Mouse (Mus musculus) retina, adult 2 months (tissue): ENCODE measurements around the gene Pogk.
A peak's percentile ranks its signal among the peaks of the same experiment; 100 is the strongest.

Experiments used
- DNase-seq: peaks from one replicate; pipeline ENCODE4 v3.0.0-alpha.2; 2012; ENCODE audit warnings: low read depth, low spot score

The Pogk gene

DNA sequence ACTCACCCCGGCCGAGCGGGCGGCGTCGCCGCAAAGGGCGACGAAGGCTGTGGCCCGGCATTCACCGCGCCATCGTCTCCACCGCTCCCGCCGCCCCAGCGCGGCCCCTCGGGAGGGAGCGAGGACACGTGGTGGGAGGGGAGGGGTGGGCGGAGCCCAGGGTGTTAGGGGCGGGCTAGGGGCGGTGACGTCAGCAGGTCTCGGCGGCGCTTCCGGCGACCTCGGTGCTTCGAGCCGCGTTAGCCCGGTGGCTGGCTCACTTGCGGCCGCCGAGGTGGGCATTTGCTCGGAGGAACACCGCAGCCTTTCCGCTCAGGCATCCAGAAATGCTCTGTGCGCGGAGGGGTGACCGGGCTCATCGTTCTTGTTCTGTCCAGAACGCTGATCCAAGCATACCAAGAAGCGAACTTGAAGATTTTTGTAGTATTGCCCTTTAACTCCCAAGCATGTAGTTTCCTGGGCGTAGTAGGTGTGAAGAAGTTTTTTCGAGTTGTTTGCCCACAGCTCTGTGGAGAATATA, at the start of gene Pogk:
Gene Pogk, minus strand, starts transcription at position 163 of the 520 bp plus-strand sequence.
- DNase-seq = peak; percentile 83

GRCm38 (mm10) chr1:166441992-166442391, 32.3 kb upstream of the Pogk start:
- DNase-seq = no peak

DNA sequence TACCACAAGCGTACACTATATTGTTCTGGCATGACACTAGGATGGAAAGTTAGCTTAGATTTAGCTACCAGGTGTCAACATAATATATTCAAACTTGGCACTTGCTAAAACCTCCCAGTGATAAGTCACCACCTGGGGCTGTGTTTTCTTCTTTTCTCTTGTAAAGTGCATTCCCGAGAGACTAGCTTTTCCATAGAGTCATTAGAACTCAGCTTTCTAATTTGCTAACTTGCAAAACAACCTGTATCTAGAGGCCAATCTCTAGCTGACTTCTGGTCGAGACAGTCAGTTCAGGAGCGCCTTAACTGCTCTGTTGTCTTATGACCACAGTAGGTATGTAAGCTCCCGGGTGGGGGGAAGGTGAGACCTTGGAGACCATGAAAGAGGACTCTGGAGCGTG, 29.8 kb upstream of the Pogk start:
- DNase-seq = no peak

- no peak for DNase-seq
Measured at GRCm38 (mm10) chr1:166429809-166430431, 20.3 kb upstream of the Pogk start.

GRCm38 (mm10) chr1:166429053-166429452, 19.4 kb upstream of the Pogk start:
- peak; percentile 13 for DNase-seq

- no peak for DNase-seq
Measured at GRCm38 (mm10) chr1:166412266-166412665, 2.6 kb upstream of the Pogk start.

DNA sequence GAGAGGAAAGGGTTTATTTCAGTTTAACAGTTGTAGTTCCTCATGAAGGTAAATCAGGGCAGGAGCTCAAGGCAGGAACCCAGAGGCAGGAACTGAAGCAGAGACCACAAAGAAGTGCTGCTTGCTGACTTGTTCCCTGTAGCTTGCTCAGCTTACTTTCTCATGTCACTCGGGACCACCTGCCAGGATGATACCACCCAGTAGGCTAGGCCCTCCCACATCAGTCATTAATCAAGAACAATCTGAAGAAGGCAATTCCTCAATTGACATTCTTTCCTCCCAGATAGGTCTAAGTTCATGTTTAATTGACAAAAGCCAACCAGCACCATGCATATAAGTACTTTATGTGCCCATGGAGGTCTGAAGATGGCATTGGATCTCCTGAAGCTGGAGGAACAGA, 1.9 kb upstream of the Pogk start:
- DNase-seq = no peak

DNA sequence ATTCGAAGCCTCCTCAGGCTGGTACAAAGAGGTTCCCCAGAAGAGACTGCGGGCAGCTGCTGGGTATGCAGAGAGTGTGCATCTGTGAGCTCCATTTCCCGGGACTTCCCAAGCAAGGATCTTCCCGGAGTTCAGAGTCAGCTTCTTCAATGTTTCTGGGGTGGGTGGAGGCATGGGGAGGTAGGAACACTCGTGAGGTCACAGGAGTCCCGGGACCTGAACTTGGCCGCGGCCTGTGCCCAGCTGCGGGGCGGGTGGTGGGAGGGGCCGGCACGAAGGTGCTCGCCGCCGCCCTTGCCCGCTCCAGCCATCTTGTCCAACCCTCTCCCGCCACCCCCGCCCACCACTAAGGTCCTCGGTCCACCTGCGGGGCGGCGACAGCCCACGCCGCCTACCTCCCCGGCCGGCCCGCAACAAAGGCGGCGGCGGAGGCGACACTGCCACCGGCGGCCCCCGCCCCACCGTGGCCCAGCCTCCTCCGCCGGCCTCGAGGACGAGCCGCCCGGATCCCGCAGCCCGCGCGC, 424 bp downstream of the Pogk start:
- peak; percentile 16 for DNase-seq

DNA sequence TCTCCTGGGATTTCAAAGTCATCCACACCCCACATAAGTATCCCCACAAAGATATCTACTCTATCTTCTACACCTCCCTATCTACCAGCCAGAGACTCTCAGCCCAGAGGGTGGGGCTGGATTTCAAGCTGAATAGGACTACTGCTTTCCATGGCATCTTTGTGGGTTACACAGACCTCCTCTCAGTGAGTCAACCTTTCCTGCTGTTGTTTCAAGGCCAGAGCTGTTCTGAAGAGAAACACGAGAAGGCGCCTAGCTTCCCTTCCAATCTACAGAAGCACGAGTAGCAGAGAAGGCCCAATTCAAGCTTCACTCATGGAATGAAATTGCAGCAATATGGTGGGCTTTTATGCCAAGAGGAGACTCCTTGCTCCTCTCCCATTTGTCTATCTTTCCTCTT, 5.8 kb downstream of the Pogk start:
- no peak for DNase-seq

GRCm38 (mm10) chr1:166402003-166402402, 7.7 kb downstream of the Pogk start:
- DNase-seq = no peak

GRCm38 (mm10) chr1:166401455-166401854, 8.2 kb downstream of the Pogk start:
- DNase-seq = no peak

- DNase-seq = no peak
Measured at GRCm38 (mm10) chr1:166396381-166396780, 13.3 kb downstream of the Pogk start.

DNA sequence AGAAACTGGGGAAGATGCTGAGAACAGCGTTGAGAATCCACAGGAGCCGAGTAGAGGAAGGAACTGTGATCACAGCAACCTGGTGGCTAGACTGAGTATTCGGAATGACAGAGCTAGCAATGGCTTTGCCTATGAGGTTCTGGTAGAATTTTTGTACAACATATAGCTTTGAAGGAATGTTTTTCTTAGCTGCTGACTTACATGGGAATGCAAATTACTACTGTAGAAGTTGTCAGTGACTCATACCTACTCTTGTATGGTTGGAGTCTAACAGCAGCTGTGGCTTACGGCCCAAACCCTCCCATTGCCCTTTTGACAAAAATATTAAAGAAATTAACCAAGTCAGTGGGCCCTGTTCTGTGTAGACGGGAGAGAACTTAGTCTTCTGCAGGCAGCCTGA, 14.0 kb downstream of the Pogk start:
- no peak for DNase-seq

DNA sequence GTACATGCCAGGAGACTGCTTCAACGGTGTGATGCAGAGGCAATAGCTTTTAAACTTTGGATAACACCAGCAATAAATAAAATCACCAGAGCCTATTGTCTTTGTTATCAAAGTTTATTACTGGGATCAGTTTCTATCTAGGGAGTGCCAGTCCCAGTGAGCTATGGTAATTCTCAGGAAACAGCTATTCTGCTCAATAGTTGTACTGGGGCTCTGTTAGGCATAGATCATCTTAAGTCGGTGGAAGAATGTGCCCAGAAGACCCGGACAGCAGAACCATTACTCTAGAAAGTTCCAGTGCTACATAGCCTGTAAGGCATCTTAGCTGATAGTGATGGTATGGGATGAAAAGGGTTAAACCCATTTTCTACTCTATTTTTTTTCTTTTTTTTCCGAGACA, 14.9 kb downstream of the Pogk start:
- no peak for DNase-seq

DNA sequence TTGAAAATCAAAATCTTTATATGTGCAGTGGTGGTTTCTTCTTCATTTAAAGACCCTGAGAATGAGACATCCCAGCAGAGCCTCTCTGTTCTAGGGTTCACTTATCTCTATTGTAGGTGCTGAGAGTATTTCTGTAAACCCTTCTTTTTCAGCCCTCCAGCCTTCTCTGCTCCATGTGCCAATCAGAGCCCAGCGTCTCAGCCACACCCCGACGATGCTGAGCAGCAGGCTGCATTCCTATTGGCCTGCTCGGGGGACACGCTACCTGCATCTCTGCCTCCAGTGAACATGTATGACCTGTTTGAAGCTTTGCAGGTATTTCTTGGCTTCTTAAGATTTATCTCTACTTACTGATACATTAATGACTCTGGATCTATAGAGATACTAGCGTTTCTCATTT, 18.0 kb downstream of the Pogk start:
- no peak for DNase-seq

- DNase-seq = no peak
Measured at GRCm38 (mm10) chr1:166389406-166390125, 20.1 kb downstream of the Pogk start.

DNA sequence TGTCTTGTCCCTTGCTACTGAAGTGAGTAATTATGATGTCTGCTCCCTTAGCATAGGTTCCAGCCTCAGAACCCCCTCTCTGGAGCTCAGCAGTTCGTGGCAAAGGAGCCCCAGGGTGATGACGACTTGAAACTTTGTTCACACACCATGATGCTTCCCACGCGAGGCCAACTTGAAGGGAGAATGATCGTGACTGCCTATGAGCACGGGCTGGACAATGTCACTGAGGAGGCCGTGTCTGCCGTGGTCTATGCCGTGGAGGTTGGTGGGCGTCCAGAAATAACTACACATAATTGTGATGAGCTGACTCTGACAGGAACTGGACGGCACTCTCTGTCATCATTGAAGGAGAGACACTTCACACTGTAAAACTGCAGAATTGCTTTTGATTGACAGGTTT, 21.2 kb downstream of the Pogk start:
- no peak for DNase-seq

DNA sequence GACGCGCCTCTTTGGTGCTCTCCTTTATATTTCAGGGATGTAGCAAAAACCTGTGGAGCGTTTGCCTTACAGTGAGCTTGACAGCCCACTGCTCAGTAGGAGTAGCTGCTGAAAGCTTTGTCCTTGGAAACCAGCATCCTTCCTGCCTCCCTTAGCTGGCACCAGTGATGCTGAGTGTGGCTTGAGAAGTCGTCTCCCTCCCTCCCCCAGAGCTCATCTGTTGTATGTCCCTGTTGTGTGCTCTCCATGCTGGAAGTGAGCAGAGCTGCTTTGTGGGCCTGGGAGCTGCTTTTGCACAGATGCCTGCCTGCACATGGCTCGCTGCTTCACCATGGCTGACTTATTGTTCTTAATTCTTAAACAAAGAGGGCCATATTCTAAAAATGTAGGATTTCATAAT, 24.2 kb downstream of the Pogk start:
- no peak for DNase-seq

DNA sequence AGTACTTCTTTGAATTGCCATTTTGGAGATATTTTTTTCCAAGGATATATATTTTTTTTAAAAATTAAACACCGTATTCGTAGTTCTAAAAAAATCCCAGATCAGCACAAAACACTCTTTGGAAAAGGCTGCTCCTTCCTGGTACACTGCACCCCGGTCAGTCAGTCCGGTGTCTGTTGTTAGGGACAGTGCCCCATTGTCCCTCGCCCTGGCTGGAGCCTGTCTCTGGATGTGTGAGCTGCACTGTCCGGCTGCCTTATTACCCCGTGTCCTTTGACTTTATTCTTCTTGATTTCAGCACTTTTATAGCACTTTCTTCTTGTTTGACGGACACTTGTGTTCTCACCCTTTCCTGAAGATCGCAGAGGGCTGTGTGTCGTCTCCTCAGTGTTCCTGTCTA, 25.0 kb downstream of the Pogk start:
- no peak for DNase-seq

DNA sequence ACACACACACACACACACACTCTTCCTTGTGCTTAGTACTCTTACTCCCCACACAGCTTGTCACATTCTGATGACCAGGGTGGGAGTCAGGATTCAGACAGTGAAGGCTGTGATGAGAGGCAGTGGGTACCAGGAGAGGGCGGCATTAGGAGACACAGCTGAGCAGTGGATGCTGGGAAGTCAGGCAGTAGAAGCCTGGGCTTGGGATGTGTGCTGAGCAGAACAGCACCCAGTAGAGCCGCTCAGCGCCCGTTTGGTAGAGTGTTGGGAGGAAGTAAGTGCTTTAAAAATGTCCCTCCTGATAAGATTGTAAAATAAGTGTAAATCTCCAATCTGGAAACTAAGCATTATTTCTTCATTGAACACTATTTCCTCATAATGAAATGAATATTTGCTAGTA, 27.0 kb downstream of the Pogk start:
- no peak for DNase-seq

- no peak for DNase-seq
Measured at GRCm38 (mm10) chr1:166381821-166382220, 27.8 kb downstream of the Pogk start.

DNA sequence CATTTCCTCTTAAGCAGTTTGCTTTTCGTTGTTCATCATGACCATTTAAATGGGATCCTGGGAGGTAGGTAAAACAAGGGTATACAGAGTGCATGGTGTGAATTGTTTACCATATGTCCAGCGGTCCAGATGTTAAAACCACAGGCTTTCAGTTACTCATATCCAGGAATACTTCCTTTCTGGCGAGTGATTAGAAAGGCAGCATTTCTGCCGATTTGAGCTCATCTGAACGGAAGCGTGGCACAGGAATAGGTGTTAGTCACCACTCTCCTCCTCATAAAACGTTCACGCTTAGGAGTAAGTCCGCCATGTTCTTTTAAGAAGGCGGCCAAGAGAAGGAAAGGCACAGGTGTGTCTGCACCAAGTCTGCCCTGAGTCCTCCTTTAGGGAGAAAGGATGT, 28.3 kb downstream of the Pogk start:
- no peak for DNase-seq

GRCm38 (mm10) chr1:166379630-166380231, 29.9 kb downstream of the Pogk start:
- no peak for DNase-seq
